Mouse (Mus musculus) hindbrain, embryonic 10.5 days (tissue): Measurements from ENCODE around the gene Ell. TPM values are rescaled to one million over a fixed set of nuclear protein-coding genes. Genes with fewer than 3 reads are reported as not detected.

Experiments
- DNase-seq: peaks from one replicate; pipeline ENCODE4 v3.0.0-alpha.2; 2017; ENCODE audit warnings: low spot score
- H3K27ac ChIP-seq: fragments of 300-500 bp; sonication (generic); 2 replicates; pipeline ENCODE4 v1.5.1; 2016; ENCODE audit warnings: mild to moderate bottlenecking, moderate library complexity
- H3K27me3 ChIP-seq: fragments of 300-500 bp; sonication (generic); 2 replicates; pipeline ENCODE4 v1.6.1; 2016; ENCODE audit warnings: mild to moderate bottlenecking; ENCODE audit not compliant: poor library complexity, insufficient read depth, severe bottlenecking
- H3K36me3 ChIP-seq: fragments of 300-500 bp; sonication (generic); 2 replicates; pipeline ENCODE4 v1.6.1; 2016; ENCODE audit warnings: mild to moderate bottlenecking, moderate library complexity
- H3K4me1 ChIP-seq: fragments of 300-500 bp; sonication (generic); replicated peaks from 2 replicates; pipeline ENCODE4 v1.6.1; 2016; ENCODE audit warnings: mild to moderate bottlenecking
- H3K4me3 ChIP-seq: fragments of 300-500 bp; sonication (generic); 2 replicates; pipeline ENCODE4 v1.5.1; 2016; ENCODE audit warnings: mild to moderate bottlenecking, moderate library complexity
- H3K9me3 ChIP-seq: fragments of 300-500 bp; sonication (generic); 2 replicates; pipeline ENCODE4 v1.6.1; 2016; ENCODE audit warnings: mild to moderate bottlenecking, moderate library complexity
- WGBS: fragments of 180-500 bp; shearing (Covaris S2); methylation state at CpG from one replicate; pipeline ENCODE4 v1.1.7; 2016; 5-methylcytosine and 5-hydroxymethylcytosine counted together
- polyA plus RNA-seq: library from polyadenylated mRNA; unstranded; fragments of >200 nt; fragmentation: Nextera tagmentation; extraction: Ambion mirVana; gene quantifications from 2 replicates; pipeline ENCODE4 v1.2.1, GENCODE M21; 2016

The Ell gene
- polyA plus RNA-seq, 1 experiment from 2014 or later: 22.4 TPM

DNA sequence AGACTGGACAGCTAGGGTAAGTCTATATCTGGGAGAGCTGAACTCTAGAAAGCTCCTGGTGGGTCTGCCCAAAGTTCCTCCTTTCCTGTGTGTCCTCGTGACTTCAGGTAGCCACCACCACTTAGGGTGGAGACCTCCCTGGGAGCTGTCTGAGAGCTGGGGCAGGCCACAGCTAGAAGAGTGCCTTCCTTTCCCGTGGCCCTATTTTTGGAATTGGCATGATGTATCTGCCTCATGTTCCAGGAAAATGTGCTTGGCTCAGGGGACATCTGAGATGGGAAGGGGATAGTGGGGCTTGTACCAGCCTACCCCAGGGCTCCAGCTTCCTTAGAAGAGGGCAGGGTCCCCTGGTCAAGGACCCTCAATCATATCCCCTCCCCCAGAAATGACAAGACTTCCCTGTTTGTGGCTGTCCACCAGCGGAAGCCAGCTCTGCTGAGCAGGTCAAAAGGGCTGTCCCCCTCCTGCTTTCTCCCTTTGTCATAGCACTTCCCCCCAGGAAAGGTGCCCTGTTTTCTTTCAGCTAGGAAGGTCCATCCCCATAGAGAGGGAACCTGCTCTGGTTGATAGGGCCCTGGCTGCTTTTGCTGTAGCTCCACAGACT is 12.4 kb downstream of the Ell start:
- Histone ChIP-seq H3K4me3 (no peak overlapping the region), H3K9me3 (no peaks in the 10 kb centered on the region), H3K4me1 (peaks cover 20% of the 10 kb centered on the region), H3K36me3 (0 out of 2 replicates have a peak, but pooled peaks cover 3% of the 10 kb centered on the region), H3K27ac (0 out of 2 replicates have a peak overlapping the region, but pooled peaks have one; percentile 40), H3K27me3 (no peaks in the 10 kb centered on the region)
- 70% methylated on average over 3 of the region's 3 CpGs for WGBS
- DNase-seq: no peak

DNA sequence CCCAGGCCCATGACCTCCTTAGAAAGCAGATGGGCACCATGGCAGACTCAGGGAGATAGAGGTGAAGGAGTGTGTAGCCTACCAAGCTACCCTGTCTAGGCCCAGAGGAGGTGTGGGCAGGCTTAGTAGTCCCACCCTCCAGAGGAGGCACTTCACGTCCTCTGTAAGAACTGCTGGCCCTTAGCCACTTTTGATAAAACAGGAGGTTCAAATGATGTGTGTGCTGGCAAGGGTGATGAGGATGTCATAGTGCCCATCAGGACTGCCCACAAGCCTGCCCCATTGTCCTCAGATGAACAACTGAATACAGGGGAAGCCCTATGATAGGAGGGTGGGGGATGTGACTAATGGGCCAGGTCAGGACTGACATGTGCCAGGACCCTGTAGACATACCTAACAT is 13.6 kb downstream of the Ell start:
- H3K9me3 ChIP-seq: no peaks in the 10 kb centered on the region
- no peaks in the 10 kb centered on the region for H3K27me3 ChIP-seq
- 66% methylated on average over 1 of the region's 1 CpGs for WGBS
- 0 out of 2 replicates have a peak, but pooled peaks cover 3% of the 10 kb centered on the region for H3K36me3 ChIP-seq
- peaks cover 18% of the 10 kb centered on the region for H3K4me1 ChIP-seq
- no peak overlapping the region for H3K4me3 ChIP-seq
- H3K27ac ChIP-seq: no peak overlapping the region
- no peak for DNase-seq

DNA sequence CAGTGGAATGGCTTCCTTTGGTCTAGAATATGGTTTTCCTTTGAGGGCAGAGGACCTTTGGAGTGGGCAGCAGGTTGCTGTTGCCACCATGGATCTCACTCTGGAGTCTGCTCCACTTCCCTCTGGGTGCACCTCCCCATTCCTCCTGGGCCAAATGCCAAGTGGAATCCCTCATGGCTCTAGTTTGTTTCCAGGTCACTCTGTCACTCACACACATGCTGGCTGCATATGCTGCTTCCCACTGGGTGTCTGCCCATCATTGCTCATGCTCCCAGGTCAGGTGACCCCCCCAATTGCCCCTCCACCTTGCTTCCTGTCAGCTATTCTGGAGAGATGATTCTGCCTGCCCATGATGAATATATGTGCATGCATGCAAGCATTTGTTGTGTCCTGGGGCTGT is 14.5 kb downstream of the Ell start:
- Histone ChIP-seq H3K4me3 (no peak overlapping the region), H3K9me3 (no peaks in the 10 kb centered on the region), H3K27ac (no peak overlapping the region), H3K4me1 (peaks cover 23% of the 10 kb centered on the region), H3K27me3 (no peaks in the 10 kb centered on the region), H3K36me3 (0 out of 2 replicates have a peak, but pooled peaks cover 3% of the 10 kb centered on the region)
- no peak for DNase-seq

DNA sequence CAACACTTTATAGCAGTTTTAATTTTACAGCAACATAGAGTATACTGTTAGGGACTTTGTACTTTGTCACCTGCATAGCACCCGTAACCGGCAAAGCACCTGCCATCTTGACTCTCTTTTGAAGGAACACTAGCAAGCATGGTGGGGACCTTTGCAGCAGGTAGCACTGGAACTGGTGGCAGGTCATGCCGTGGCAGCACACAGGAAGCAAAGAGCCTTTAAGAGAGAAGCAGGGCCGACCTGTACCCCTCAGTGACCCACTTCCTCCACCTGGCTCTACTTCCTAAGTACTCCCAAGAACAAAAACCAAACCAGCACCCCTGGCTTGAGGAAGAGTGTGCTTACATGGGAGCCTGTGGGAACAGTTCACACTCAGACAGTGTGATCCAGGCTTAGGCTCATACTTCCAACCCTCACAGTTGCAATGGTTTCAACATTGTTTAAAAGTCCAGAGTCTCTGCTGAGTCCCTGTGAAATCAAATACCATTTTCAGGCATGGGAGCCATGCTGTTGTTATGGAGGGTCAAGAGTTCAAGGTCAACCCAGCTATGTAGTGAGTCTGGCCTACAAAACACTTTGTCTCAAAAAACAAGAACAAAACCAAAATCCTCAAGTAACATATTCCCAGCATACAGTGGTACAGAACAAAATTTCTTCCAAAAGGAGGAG is 16.0 kb downstream of the Ell start:
- H3K9me3 ChIP-seq: no peaks in the 10 kb centered on the region
- no peak overlapping the region for H3K27ac ChIP-seq
- H3K4me1 ChIP-seq: peaks cover 25% of the 10 kb centered on the region
- H3K36me3 ChIP-seq: 0 out of 2 replicates have a peak, but pooled peaks cover 3% of the 10 kb centered on the region
- 94% methylated on average over 4 of the region's 4 CpGs for WGBS
- H3K4me3 ChIP-seq: no peak overlapping the region
- no peaks in the 10 kb centered on the region for H3K27me3 ChIP-seq
- DNase-seq: no peak

DNA sequence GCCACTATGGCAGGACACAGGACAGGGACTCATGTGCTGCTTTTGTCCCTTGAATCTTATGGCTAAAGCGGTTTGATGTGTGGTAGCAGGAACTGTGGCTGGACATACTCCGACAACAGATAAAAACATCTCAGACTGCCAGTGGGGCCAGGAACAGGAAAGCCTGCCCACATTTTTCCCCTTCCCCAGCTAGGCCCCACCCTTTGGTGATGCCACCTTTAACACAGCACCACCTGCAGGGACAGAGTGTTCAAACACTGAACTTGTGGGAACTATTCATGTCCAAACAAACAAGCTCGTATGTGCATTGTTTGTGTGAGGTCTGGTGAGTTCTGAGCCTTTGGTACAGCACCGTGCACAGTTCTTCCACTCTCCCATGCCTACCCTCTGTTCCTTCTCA is 19.1 kb downstream of the Ell start:
- H3K36me3 ChIP-seq: 0 out of 2 replicates have a peak, but pooled peaks cover 3% of the 10 kb centered on the region
- 80% methylated on average over 4 of the region's 4 CpGs for WGBS
- H3K9me3 ChIP-seq: no peaks in the 10 kb centered on the region
- no peak overlapping the region; the same call in 1 of the 2 replicates for H3K27ac ChIP-seq
- H3K4me3 ChIP-seq: no peak overlapping the region
- H3K27me3 ChIP-seq: no peaks in the 10 kb centered on the region
- H3K4me1 ChIP-seq: peaks cover 40% of the 10 kb centered on the region
- no peak for DNase-seq

DNA sequence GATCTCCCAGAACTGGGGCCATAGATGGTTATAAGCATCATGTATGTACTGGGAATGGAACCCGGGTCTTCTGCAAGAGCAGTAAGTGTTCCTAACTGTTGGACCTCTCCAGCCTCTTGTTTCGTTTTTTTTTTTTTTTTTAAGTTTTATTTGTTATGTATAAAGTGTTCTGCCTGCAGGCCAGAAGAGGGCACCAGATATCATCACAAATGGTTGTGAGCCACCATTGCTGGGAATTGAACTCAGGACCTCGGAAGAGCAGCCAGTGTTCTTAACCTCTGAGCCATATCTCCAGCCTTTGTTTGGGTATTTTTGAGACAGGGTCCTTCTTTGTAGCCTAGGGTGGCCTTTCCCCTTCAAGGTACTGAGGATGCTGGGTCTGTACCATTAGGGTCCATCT is 19.7 kb downstream of the Ell start:
- H3K4me3 ChIP-seq: no peak overlapping the region
- H3K27ac ChIP-seq: no peak overlapping the region
- DNase-seq: no peak
- 82% methylated on average over 3 of the region's 3 CpGs for WGBS
- H3K36me3 ChIP-seq: 0 out of 2 replicates have a peak, but pooled peaks cover 3% of the 10 kb centered on the region
- peaks cover 40% of the 10 kb centered on the region for H3K4me1 ChIP-seq
- H3K9me3 ChIP-seq: no peaks in the 10 kb centered on the region
- no peaks in the 10 kb centered on the region for H3K27me3 ChIP-seq

DNA sequence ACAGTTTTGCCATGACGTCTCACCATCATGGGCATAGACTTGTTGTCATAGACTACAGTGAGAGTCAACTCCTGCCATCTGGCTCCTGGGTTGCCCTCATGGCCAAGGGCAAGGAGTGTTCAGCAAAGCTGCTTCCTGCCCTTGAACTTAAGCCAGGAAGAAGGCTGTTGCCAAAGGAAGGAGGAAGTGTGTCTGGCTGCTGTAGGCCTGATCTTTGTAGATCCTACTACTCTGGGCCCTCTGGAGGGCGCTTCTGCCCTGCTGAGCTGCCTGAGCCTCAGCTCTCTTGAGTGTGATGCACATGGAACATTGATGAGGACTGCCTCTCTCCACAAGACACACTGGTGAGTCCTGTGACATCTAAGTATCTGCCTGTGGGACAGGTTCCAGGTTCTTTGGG is 20.8 kb downstream of the Ell start:
- no peaks in the 10 kb centered on the region for H3K27me3 ChIP-seq
- no peaks in the 10 kb centered on the region for H3K9me3 ChIP-seq
- WGBS: 78% methylated on average over 2 of the region's 2 CpGs
- 0 out of 2 replicates have a peak overlapping the region, but pooled peaks have one; percentile 4 for H3K27ac ChIP-seq
- 0 out of 2 replicates have a peak, but pooled peaks cover 3% of the 10 kb centered on the region for H3K36me3 ChIP-seq
- H3K4me3 ChIP-seq: no peak overlapping the region
- peaks cover 42% of the 10 kb centered on the region for H3K4me1 ChIP-seq
- no peak for DNase-seq

DNA sequence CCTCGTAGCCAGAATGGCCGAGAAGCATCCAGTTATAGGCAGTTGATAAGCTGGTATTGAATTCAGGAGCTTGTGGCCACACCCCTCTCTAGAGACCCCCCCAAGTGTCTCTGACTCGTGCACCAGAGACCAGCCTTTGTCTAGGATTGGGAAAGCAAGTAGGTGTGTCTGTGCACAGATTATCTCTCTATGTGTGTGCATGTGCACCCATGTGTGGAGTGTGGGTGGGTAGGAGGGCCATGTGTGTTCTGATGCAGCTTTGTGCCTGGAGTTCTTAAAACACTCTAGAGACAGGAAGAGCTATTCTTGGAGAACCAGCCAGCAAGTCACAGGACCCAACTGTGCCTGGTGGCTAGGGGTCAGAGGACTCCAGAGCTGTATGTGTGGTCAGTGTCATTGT is 21.3 kb downstream of the Ell start:
- WGBS: 75% methylated on average over 3 of the region's 3 CpGs
- no peak overlapping the region for H3K4me3 ChIP-seq

DNA sequence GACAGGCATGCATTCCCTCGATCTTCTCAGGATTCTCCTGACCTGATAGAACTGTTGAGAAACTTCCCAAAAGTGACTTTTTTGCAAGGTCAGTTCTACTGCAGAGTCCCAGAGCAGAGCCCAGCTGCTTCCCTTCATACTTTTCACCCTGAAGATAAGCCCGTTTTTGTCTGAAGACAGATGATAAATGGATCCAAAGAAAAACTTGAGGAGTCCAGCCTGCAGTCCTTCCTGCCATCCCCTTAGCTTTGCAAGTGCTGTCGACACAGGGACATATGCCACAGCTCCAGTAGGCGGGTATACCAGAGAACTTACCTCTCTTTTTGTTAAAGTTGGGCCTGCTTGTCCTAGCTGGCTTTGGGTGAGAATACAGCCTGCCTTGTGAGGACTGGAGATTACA is 22.1 kb downstream of the Ell start:
- Histone ChIP-seq H3K9me3 (no peaks in the 10 kb centered on the region), H3K27ac (0 out of 2 replicates have a peak overlapping the region, but pooled peaks have one; percentile 35), H3K4me1 (peaks cover 43% of the 10 kb centered on the region), H3K36me3 (no peaks in the 10 kb centered on the region), H3K4me3 (no peak overlapping the region), H3K27me3 (no peaks in the 10 kb centered on the region)
- WGBS: 75% methylated on average over 4 of the region's 4 CpGs
- DNase-seq: no peak

More for the DNA sequence above, 21.3 kb downstream of the Ell start:
- Histone ChIP-seq H3K36me3 (0 out of 2 replicates have a peak, but pooled peaks cover 3% of the 10 kb centered on the region), H3K27me3 (no peaks in the 10 kb centered on the region), H3K27ac (peak overlapping the region; percentile 35; the same call in 1 of the 2 replicates), H3K4me1 (peaks cover 41% of the 10 kb centered on the region), H3K9me3 (no peaks in the 10 kb centered on the region)
- no peak for DNase-seq

DNA sequence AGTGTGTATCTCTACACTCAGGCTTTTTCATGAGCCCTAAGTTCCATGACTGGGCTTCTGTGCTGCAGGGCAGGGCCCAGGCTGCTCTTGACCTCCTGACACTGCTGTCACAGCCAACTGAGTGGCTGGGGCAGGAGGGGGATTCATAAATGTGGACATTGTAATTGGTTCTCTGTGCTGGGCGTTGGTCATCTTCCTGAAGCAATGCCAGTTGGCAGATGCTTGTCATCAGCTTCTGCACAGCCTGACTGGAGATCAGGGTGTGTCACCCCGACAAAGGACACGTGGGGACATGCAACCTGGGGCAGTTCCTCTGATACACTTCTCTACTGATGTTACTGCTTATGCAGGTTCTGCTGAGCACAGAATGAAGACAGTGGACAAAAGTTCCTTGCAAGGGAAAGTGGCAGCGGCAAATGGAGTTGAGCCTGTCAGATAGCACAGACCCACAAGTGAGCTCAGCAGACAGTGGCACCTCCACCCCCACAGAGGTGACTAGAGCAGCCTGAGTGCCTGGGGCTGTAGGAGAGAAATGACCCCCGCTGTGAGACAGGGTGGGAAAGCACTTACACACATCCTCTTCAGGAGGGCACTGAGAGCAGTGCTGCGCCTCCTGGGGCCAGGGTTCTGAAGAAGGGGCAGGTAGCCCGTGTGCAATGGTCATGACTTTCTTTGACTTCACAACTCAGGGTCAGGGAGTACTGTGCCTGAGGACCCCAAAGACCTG is 22.7 kb downstream of the Ell start:
- Histone ChIP-seq H3K36me3 (no peaks in the 10 kb centered on the region), H3K27ac (peak overlapping the region; percentile 56; the same call in 1 of the 2 replicates), H3K27me3 (no peaks in the 10 kb centered on the region), H3K4me3 (no peak overlapping the region), H3K4me1 (peaks cover 43% of the 10 kb centered on the region), H3K9me3 (no peaks in the 10 kb centered on the region)
- WGBS: 74% methylated on average over 7 of the region's 7 CpGs
- no peak for DNase-seq

DNA sequence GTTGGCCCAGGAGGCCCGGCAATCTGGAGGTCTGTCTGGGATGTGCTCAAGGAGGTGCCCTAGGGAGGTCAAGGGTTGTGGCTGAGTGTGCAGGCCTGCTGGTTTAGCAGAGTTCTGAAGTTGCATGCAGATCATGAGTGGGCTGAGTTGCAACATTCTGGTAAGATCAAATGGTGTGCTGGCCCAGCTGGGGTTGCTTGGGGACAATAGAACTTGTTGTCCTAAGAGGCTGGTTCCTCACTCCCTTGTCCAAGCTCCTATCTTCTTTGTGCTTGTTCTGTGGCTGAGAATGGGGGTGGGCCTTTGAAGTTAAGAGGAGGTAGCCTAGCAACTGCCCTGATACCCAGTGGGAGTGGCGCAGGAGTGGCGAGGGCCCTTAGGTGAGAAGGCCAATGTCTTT is 23.5 kb downstream of the Ell start:
- 81% methylated on average over 3 of the region's 3 CpGs for WGBS
- H3K36me3 ChIP-seq: no peaks in the 10 kb centered on the region
- no peak for DNase-seq
- peaks cover 43% of the 10 kb centered on the region for H3K4me1 ChIP-seq
- H3K27me3 ChIP-seq: no peaks in the 10 kb centered on the region
- no peaks in the 10 kb centered on the region for H3K9me3 ChIP-seq
- H3K4me3 ChIP-seq: no peak overlapping the region
- H3K27ac ChIP-seq: no peak overlapping the region

DNA sequence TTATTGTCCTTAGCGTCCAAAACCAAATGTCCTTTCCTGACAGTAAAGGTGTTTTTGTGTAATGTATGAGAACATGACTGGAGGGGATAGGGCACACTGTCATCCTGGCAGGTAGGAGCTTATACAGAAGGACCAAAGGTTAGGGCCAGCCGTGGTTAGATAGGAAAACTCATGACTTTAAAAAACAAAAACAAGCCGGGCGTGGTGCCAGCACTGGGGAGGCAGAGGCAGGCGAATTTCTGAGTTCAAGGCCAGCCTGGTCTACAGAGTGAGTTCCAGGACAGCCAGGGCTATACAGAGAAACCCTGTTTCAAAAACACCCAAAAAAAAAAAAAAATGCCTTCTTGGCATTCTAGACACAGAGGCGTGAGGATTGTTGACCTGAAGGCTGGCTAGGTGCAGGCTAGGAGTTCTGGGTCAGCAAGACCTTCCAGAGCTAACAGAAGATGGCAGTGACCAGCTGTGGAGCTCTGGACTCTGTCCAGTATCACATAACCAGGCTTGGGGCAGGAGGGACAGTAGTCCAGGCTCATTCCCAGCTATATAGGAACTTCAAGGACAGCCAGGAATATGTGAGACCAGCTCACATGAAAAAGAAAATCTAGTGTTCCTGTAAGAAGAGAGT is 24.6 kb downstream of the Ell start:
- Histone ChIP-seq H3K27ac (no peak overlapping the region), H3K4me1 (peaks cover 37% of the 10 kb centered on the region), H3K27me3 (no peaks in the 10 kb centered on the region), H3K4me3 (no peak overlapping the region), H3K9me3 (no peaks in the 10 kb centered on the region), H3K36me3 (no peaks in the 10 kb centered on the region)
- 90% methylated on average over 6 of the region's 6 CpGs for WGBS
- DNase-seq: no peak
